Mouse (Mus musculus) limb, embryonic 11.5 days (tissue): ENCODE results near the gene Ptgs1. TPM values are rescaled to one million over a fixed set of nuclear protein-coding genes. Genes with fewer than 3 reads are reported as not detected.

Experiments
- ATAC-seq: fragments of 200-750 bp; cut with Nextera tagmentation; 2 replicates; pipeline ENCODE4 v1.8.0; 2017; ENCODE audit warnings: low read depth; ENCODE audit not compliant: insufficient number of reproducible peaks, low FRiP score, low TSS enrichment
- DNase-seq: peaks from one replicate; pipeline ENCODE4 v3.0.0-alpha.2; 2015; ENCODE audit warnings: low spot score
- H3K27ac ChIP-seq: fragments of 300-500 bp; sonication (generic); replicated peaks from 2 replicates; pipeline ENCODE4 v1.5.1; 2014; ENCODE audit warnings: low read depth, mild to moderate bottlenecking, low read length
- H3K27me3 ChIP-seq: fragments of 300-500 bp; sonication (generic); 2 replicates; pipeline ENCODE4 v1.6.1; 2014; ENCODE audit warnings: mild to moderate bottlenecking, low read length, mixed read lengths; ENCODE audit not compliant: control insufficient read depth, insufficient read depth
- H3K36me3 ChIP-seq: fragments of 300-500 bp; sonication (generic); 2 replicates; pipeline ENCODE4 v1.6.1; 2014; ENCODE audit warnings: mild to moderate bottlenecking, low read length, moderate library complexity, mixed read lengths; ENCODE audit not compliant: control insufficient read depth, insufficient read depth
- H3K4me1 ChIP-seq: fragments of 300-500 bp; sonication (generic); 2 replicates; pipeline ENCODE4 v1.6.1; 2014; ENCODE audit warnings: low read length, mixed read lengths; ENCODE audit not compliant: control insufficient read depth, insufficient read depth
- H3K4me2 ChIP-seq: fragments of 300-500 bp; sonication (generic); 2 replicates; pipeline ENCODE4 v1.6.1; 2014; ENCODE audit warnings: low read depth, mild to moderate bottlenecking, moderate library complexity; ENCODE audit not compliant: severe bottlenecking
- H3K4me3 ChIP-seq: fragments of 300-500 bp; sonication (generic); 2 replicates; pipeline ENCODE4 v1.5.1; 2014; ENCODE audit warnings: low read depth, low read length
- H3K9ac ChIP-seq: fragments of 300-500 bp; sonication (generic); 2 replicates; pipeline ENCODE4 v1.6.1; 2014; ENCODE audit warnings: mild to moderate bottlenecking, low read length
- H3K9me3 ChIP-seq: fragments of 300-500 bp; sonication (generic); 2 replicates; pipeline ENCODE4 v1.6.1; 2016; ENCODE audit warnings: low read length; ENCODE audit not compliant: control insufficient read depth
- WGBS: fragments of 180-500 bp; shearing (Covaris S2); extraction: QIAGEN DNeasy Blood & Tissue Kit; methylation state at CpG from one replicate; pipeline ENCODE4 v1.1.7; 2014; 5-methylcytosine and 5-hydroxymethylcytosine counted together
- polyA plus RNA-seq: library from polyadenylated mRNA; unstranded; fragments of >200 nt; fragmentation: Nextera tagmentation; extraction: Ambion mirVana; gene quantifications from 2 replicates; pipeline ENCODE4 v1.2.1, GENCODE M21; 2014

Ptgs1 gene
- polyA plus RNA-seq, 1 experiment from 2014 or later, result 4.0 TPM

GRCm38 (mm10) chr2:36234526-36235368 lies 4.5 kb downstream of the Ptgs1 start:
- no peak overlapping the region for H3K27ac ChIP-seq
- DNase-seq (no peak), ATAC-seq (no peak)
- no peaks in the 10 kb centered on the region for H3K27me3 ChIP-seq
- no peak overlapping the region for H3K4me2 ChIP-seq
- H3K4me3 ChIP-seq, result no peak overlapping the region
- H3K9me3 ChIP-seq, result no peaks in the 10 kb centered on the region
- H3K9ac ChIP-seq, result no peak overlapping the region
- peaks cover 5% of the 10 kb centered on the region; the same call in 1 of the 2 replicates for H3K4me1 ChIP-seq
- 33% methylated on average over 7 of the region's 7 CpGs for WGBS
- no peaks in the 10 kb centered on the region for H3K36me3 ChIP-seq

GRCm38 (mm10) chr2:36235917-36236316 lies 5.7 kb downstream of the Ptgs1 start:
- no peak overlapping the region for H3K4me3 ChIP-seq
- ATAC-seq, result no peak

GRCm38 (mm10) chr2:36236889-36237288 lies 6.7 kb downstream of the Ptgs1 start:
- WGBS, result 89% methylated on average over 5 of the region's 5 CpGs
- no peaks in the 10 kb centered on the region for H3K9me3 ChIP-seq
- no peak for DNase-seq

More at GRCm38 (mm10) chr2:36235917-36236316, 5.7 kb downstream of the Ptgs1 start:
- Histone ChIP-seq H3K27ac (no peak overlapping the region), H3K36me3 (no peaks in the 10 kb centered on the region), H3K9me3 (no peaks in the 10 kb centered on the region), H3K4me2 (no peak overlapping the region), H3K27me3 (no peaks in the 10 kb centered on the region), H3K4me1 (0 out of 2 replicates have a peak, but pooled peaks cover under 1% of the 10 kb centered on the region), H3K9ac (no peak overlapping the region)
- WGBS, result 72% methylated on average over 4 of the region's 4 CpGs
- DNase-seq, result no peak

GRCm38 (mm10) chr2:36237557-36237956 lies 7.3 kb downstream of the Ptgs1 start:
- Histone ChIP-seq H3K4me1 (no peaks in the 10 kb centered on the region), H3K4me3 (no peak overlapping the region), H3K27ac (no peak overlapping the region), H3K9me3 (no peaks in the 10 kb centered on the region), H3K27me3 (no peaks in the 10 kb centered on the region), H3K4me2 (no peak overlapping the region), H3K9ac (no peak overlapping the region), H3K36me3 (no peaks in the 10 kb centered on the region)
- ATAC-seq (no peak), DNase-seq (no peak)
- WGBS, result 94% methylated on average over 6 of the region's 6 CpGs

More at GRCm38 (mm10) chr2:36236889-36237288, 6.7 kb downstream of the Ptgs1 start:
- Histone ChIP-seq H3K9ac (no peak overlapping the region), H3K4me1 (no peaks in the 10 kb centered on the region), H3K27me3 (no peaks in the 10 kb centered on the region), H3K36me3 (no peaks in the 10 kb centered on the region), H3K4me3 (no peak overlapping the region), H3K27ac (no peak overlapping the region), H3K4me2 (no peak overlapping the region)
- no peak for ATAC-seq

GRCm38 (mm10) chr2:36238467-36238866 lies 8.2 kb downstream of the Ptgs1 start:
- DNase-seq, result no peak
- Histone ChIP-seq H3K27me3 (no peaks in the 10 kb centered on the region), H3K4me1 (no peaks in the 10 kb centered on the region), H3K9ac (no peak overlapping the region), H3K4me2 (no peak overlapping the region), H3K4me3 (no peak overlapping the region), H3K9me3 (no peaks in the 10 kb centered on the region), H3K27ac (no peak overlapping the region), H3K36me3 (no peaks in the 10 kb centered on the region)
- no peak for ATAC-seq
- WGBS, result 84% methylated on average over 3 of the region's 3 CpGs

GRCm38 (mm10) chr2:36238951-36239350 lies 8.7 kb downstream of the Ptgs1 start:
- H3K36me3 ChIP-seq, result no peaks in the 10 kb centered on the region
- H3K27ac ChIP-seq, result no peak overlapping the region
- DNase-seq, result no peak
- no peaks in the 10 kb centered on the region for H3K27me3 ChIP-seq
- ATAC-seq, result no peak
- H3K9me3 ChIP-seq, result no peaks in the 10 kb centered on the region
- H3K9ac ChIP-seq, result no peak overlapping the region
- H3K4me2 ChIP-seq, result no peak overlapping the region
- H3K4me3 ChIP-seq, result no peak overlapping the region
- WGBS, result 84% methylated on average over 2 of the region's 2 CpGs
- no peaks in the 10 kb centered on the region for H3K4me1 ChIP-seq

- Histone ChIP-seq H3K4me3 (no peak overlapping the region), H3K9me3 (no peaks in the 10 kb centered on the region), H3K27ac (no peak overlapping the region), H3K27me3 (no peaks in the 10 kb centered on the region), H3K4me2 (no peak overlapping the region), H3K4me1 (no peaks in the 10 kb centered on the region), H3K9ac (no peak overlapping the region), H3K36me3 (no peaks in the 10 kb centered on the region)
- WGBS, result 92% methylated on average over 13 of the region's 13 CpGs
- ATAC-seq (no peak), DNase-seq (no peak)
Measured at GRCm38 (mm10) chr2:36242514-36242913, 12.3 kb downstream of the Ptgs1 start.

GRCm38 (mm10) chr2:36243296-36243891 lies 13.2 kb downstream of the Ptgs1 start:
- no peak for ATAC-seq
- H3K36me3 ChIP-seq, result no peaks in the 10 kb centered on the region
- H3K27ac ChIP-seq, result no peak overlapping the region
- no peaks in the 10 kb centered on the region for H3K27me3 ChIP-seq
- no peak overlapping the region for H3K4me3 ChIP-seq
- 81% methylated on average over 9 of the region's 9 CpGs for WGBS
- H3K4me1 ChIP-seq, result no peaks in the 10 kb centered on the region
- no peak overlapping the region for H3K9ac ChIP-seq
- no peak for DNase-seq
- no peak overlapping the region for H3K4me2 ChIP-seq
- no peaks in the 10 kb centered on the region for H3K9me3 ChIP-seq
